9 mouse cellular contexts compared by ENCODE assay signal in genomic region chr7:24817502-24817901, GRCm38 (mm10). TPM values are rescaled to one million over a fixed set of nuclear protein-coding genes. Genes with fewer than 3 reads are reported as not detected.
DNase-seq lines count a peak whose midpoint lies in the region; ATAC-seq and TF ChIP-seq lines count a peak whose summit lies in the region.
"Had no signal": no experiment of that assay in that cellular context is flagged by ENCODE, and none has a peak within 500 bp of the region (broad histone marks: within the 10 kb centered on the region; RNA-seq: fewer than 3 reads in every experiment).

No protein-coding gene starts in this region.

- WGBS in embryonic facial prominence, embryonic 10.5 days, result 3% methylated on average over 3 of the region's 3 CpGs
- WGBS in lung, embryonic 14.5 days, result 2% methylated on average over 3 of the region's 3 CpGs

- TF ChIP-seq CTCF in CH12.LX (conservative IDR thresholded peaks at IDR 0.05 in 1 of 2, IDR thresholded peaks at IDR 0.05 in 1 of 2; ENCODE audit: low read depth in 2 of 2, low read length in 2 of 2), result peak; percentile 81 to 95
- TF ChIP-seq CTCF in layer of hippocampus, adult 2 months (conservative IDR thresholded peaks at IDR 0.05), result peak; percentile 94
- TF ChIP-seq CTCF in lung, embryonic 14.5 days (IDR thresholded peaks at IDR 0.05; ENCODE audit: low read depth), result peak; percentile 88

- H3K4me1 ChIP-seq in CH12.LX (ENCODE audit: control insufficient read depth in 1 of 2, insufficient read depth in 2 of 2), result peaks cover 0 to 5% of the 10 kb centered on the region in 2 experiments; a peak in 2 of 4 replicates
- no peaks in the 10 kb centered on the region for H3K4me1 ChIP-seq in embryonic facial prominence, embryonic 10.5 days
- no peaks in the 10 kb centered on the region for H3K4me1 ChIP-seq in lung, embryonic 14.5 days (ENCODE audit: insufficient read depth)

- no peaks in the 10 kb centered on the region for H3K79me2 ChIP-seq in CH12.LX (replicated peaks; ENCODE audit: control insufficient read depth, extremely low read depth, insufficient read depth, poor library complexity, severe bottlenecking)

- H3K36me3 ChIP-seq in CH12.LX (replicated peaks in 1 of 2; ENCODE audit: control insufficient read depth in 1 of 2, insufficient read depth in 1 of 2, low read length in 1 of 2), result no peaks in the 10 kb centered on the region
- H3K36me3 ChIP-seq in embryonic facial prominence, embryonic 10.5 days (replicated peaks), result no peaks in the 10 kb centered on the region
- no peaks in the 10 kb centered on the region for H3K36me3 ChIP-seq in lung, embryonic 14.5 days (ENCODE audit: insufficient read depth)

- no peaks in the 10 kb centered on the region for H3K9me3 ChIP-seq in CH12.LX (replicated peaks; ENCODE audit: low read length)
- no peaks in the 10 kb centered on the region for H3K9me3 ChIP-seq in embryonic facial prominence, embryonic 10.5 days
- H3K9me3 ChIP-seq in lung, embryonic 14.5 days (ENCODE audit: low read depth, low read length), result no peaks in the 10 kb centered on the region

- ATAC-seq in lung, embryonic 14.5 days (ENCODE audit: insufficient read depth), result no peak

- TF ChIP-seq EP300 in CH12.LX (IDR thresholded peaks at IDR 0.05; ENCODE audit: low read length), result no peak

- H3K27ac ChIP-seq in CH12.LX (ENCODE audit: insufficient read depth, low read depth), result no peak overlapping the region
- H3K27ac ChIP-seq in embryonic facial prominence, embryonic 10.5 days (replicated peaks), result no peak overlapping the region
- no peak overlapping the region for H3K27ac ChIP-seq in layer of hippocampus, adult 2 months
- no peak overlapping the region for H3K27ac ChIP-seq in lung, embryonic 14.5 days (ENCODE audit: low read depth)

- no peak overlapping the region for H3K4me2 ChIP-seq in CH12.LX (ENCODE audit: insufficient read depth, low read depth, poor library complexity, severe bottlenecking)
- H3K4me2 ChIP-seq in lung, embryonic 14.5 days, result no peak overlapping the region

- H3K9ac ChIP-seq in CH12.LX (ENCODE audit: insufficient read depth, low read depth), result no peak overlapping the region
- H3K9ac ChIP-seq in lung, embryonic 14.5 days, result no peak overlapping the region

- in situ Hi-C loops in CH12.LX (cut with MboI; ENCODE audit: low pct_ligation_motif_present, low pct_unique_long_range_greater_than_20kb, low sequenced_read_pairs), result no loop called here

- no peak overlapping the region for H3K4me3 ChIP-seq in CH12.LX (replicated peaks in 1 of 3; ENCODE audit: low read depth in 2 of 3, low read length in 2 of 3, poor library complexity in 1 of 3)
- no peak overlapping the region for H3K4me3 ChIP-seq in embryonic facial prominence, embryonic 10.5 days
- H3K4me3 ChIP-seq in layer of hippocampus, adult 2 months, result no peak overlapping the region
- H3K4me3 ChIP-seq in lung, embryonic 14.5 days (ENCODE audit: low read depth, low read length), result no peak overlapping the region

- dilution Hi-C loops in CH12.LX (cut with MboI; ENCODE audit: extremely low pct_ligation_motif_present, extremely low pct_unique_long_range_greater_than_20kb, low sequenced_read_pairs), result no loop called here

- peak; percentile 96 for TF ChIP-seq RAD21 in CH12.LX (IDR thresholded peaks at IDR 0.05; ENCODE audit: low read depth, low read length)

- intact Hi-C loops in heart, postnatal 14 days (cut with DNase I), result loop anchor here (5.0 kb wide), 1 partner anchor 155 kb away; the partner anchor contains the start of gene Rabac1

- DNase-seq in CH12.LX (ENCODE audit: extremely low read depth), result peak; percentile 78
- peak; percentile 87 for DNase-seq in adrenal gland, postnatal 10 days
- peak; percentile 78 for DNase-seq in embryonic facial prominence, embryonic 10.5 days (ENCODE audit: low spot score)
- DNase-seq in heart, postnatal 14 days, result peak; percentile 52 to 72
- peak; percentile 54 to 74 for DNase-seq in layer of hippocampus, adult 2 months (ENCODE audit: low spot score in 2 of 2)
- DNase-seq in lung, embryonic 14.5 days, result peak; percentile 80
- peak; percentile 72 for DNase-seq in right cerebral cortex, adult 18-20 months
- DNase-seq in thymus, postnatal 4 days, result peak; percentile 84

- H3K27me3 ChIP-seq in CH12.LX (replicated peaks), result no peaks in the 10 kb centered on the region
- H3K27me3 ChIP-seq in embryonic facial prominence, embryonic 10.5 days (replicated peaks; ENCODE audit: low read depth, poor library complexity, severe bottlenecking), result no peaks in the 10 kb centered on the region
- no peaks in the 10 kb centered on the region for H3K27me3 ChIP-seq in lung, embryonic 14.5 days (ENCODE audit: insufficient read depth, low read length)

- TF ChIP-seq POLR2A in CH12.LX (IDR thresholded peaks at IDR 0.05; ENCODE audit: low read depth, low read length), result no peak

TF ChIP-seq in CH12.LX, 34 proteins besides CTCF, POLR2A, EP300 and RAD21 (continues in another document):
- TF ChIP-seq MYC (IDR thresholded peaks at IDR 0.05; ENCODE audit: low read depth, low read length) (peak; percentile 52; the same call in 1 of the 2 replicates), MAZ (IDR thresholded peaks at IDR 0.05; ENCODE audit: low read depth, low read length) (no peak), MEF2A (IDR thresholded peaks at IDR 0.05; ENCODE audit: borderline replicate concordance, low read depth, low read length) (no peak), ZC3H11A (IDR thresholded peaks at IDR 0.05; ENCODE audit: low read depth, low read length) (peak; percentile 66), JUN (IDR thresholded peaks at IDR 0.05; ENCODE audit: insufficient read depth, low read depth, low read length) (no peak), NELFE (IDR thresholded peaks at IDR 0.05; ENCODE audit: low read depth, low read length) (peak; percentile 47; the same call in 1 of the 2 replicates), USF2 (conservative IDR thresholded peaks at IDR 0.05; ENCODE audit: low read depth, low read length) (no peak), POLR2AphosphoS2 (IDR thresholded peaks at IDR 0.05; ENCODE audit: low read depth, low read length) (no peak), GABPA (IDR thresholded peaks at IDR 0.05; ENCODE audit: insufficient replicate concordance, low read depth, low read length) (no peak), RCOR1 (conservative IDR thresholded peaks at IDR 0.05; ENCODE audit: low read depth, low read length) (no peak), ELF1 (IDR thresholded peaks at IDR 0.05; ENCODE audit: low read depth, low read length) (0 out of 2 replicates have a peak, but pooled peaks have one; percentile 13), CHD2 (IDR thresholded peaks at IDR 0.05; ENCODE audit: low read length) (no peak), PAX5 (IDR thresholded peaks at IDR 0.05; ENCODE audit: low read length) (no peak), NRF1 (IDR thresholded peaks at IDR 0.05; ENCODE audit: low read depth, low read length) (no peak), MAFK (IDR thresholded peaks at IDR 0.05; ENCODE audit: insufficient replicate concordance, low read length) (no peak), ETS1 (conservative IDR thresholded peaks at IDR 0.05; ENCODE audit: low read depth, low read length) (no peak), TBP (conservative IDR thresholded peaks at IDR 0.05; ENCODE audit: low read depth, low read length) (no peak)

RNA-seq across cellular contexts. Expression of gene Ceacam10, which starts 40.5 kb away (rescaled TPM):
- total RNA-seq in CH12.LX (2012; rRNA removed), result 0.17 TPM in 1 of 2 replicates, not detected in the other
- total RNA-seq in CH12.LX (2014; rRNA removed), result not detected in 2 replicates
- polyA plus RNA-seq in CH12.LX (2012; ENCODE audit: insufficient read length, low read depth), result not detected in 2 replicates
- under 1 TPM in 1 of 2 experiments, not detected in 1; 0.75 TPM for total RNA-seq in adrenal gland, postnatal 10 days (2021)
- polyA plus RNA-seq in embryonic facial prominence, embryonic 10.5 days (2016; fragmentation: Nextera tagmentation; extraction: Ambion mirVana), result 0.14 TPM in 1 of 2 replicates, not detected in the other
- not detected for total RNA-seq in heart, postnatal 14 days (2021)
- total RNA-seq in layer of hippocampus, adult 2 months (2021), result not detected
- polyA plus RNA-seq in lung, embryonic 14.5 days (2014; fragmentation: Nextera tagmentation; extraction: Ambion mirVana), result not detected in 2 replicates

RNA-seq across cellular contexts. Expression of gene Gm9844, which starts 44.5 kb away (rescaled TPM):
- total RNA-seq in CH12.LX (2012; rRNA removed) (1.3 and 1.4 TPM in 2 replicates), CH12.LX (2014; rRNA removed) (19.9 and 25.1 TPM in 2 replicates)
- 4.7 and 10.2 TPM in 2 replicates for polyA plus RNA-seq in CH12.LX (2012; ENCODE audit: insufficient read length, low read depth)
- total RNA-seq in adrenal gland, postnatal 10 days (2021), result 1 to 10 TPM in 1 of 2 experiments, not detected in 1; 2.6 TPM
- 14.4 and 18.5 TPM in 2 replicates for polyA plus RNA-seq in embryonic facial prominence, embryonic 10.5 days (2016; fragmentation: Nextera tagmentation; extraction: Ambion mirVana)
- total RNA-seq in heart, postnatal 14 days (2021), result not detected
- total RNA-seq in layer of hippocampus, adult 2 months (2021), result 1 to 10 TPM in 1 of 2 experiments, not detected in 1; 1.6 TPM
- polyA plus RNA-seq in lung, embryonic 14.5 days (2014; fragmentation: Nextera tagmentation; extraction: Ambion mirVana), result 23.5 and 25.5 TPM in 2 replicates

RNA-seq across cellular contexts. Expression of gene Lypd4, which starts 52.2 kb away (rescaled TPM):
- total RNA-seq in CH12.LX (2012; rRNA removed) (not detected in 2 replicates), CH12.LX (2014; rRNA removed) (not detected in 2 replicates)
- polyA plus RNA-seq in CH12.LX (2012; ENCODE audit: insufficient read length, low read depth), result not detected in 2 replicates
- total RNA-seq in adrenal gland, postnatal 10 days (2021), result not detected
- polyA plus RNA-seq in embryonic facial prominence, embryonic 10.5 days (2016; fragmentation: Nextera tagmentation; extraction: Ambion mirVana), result not detected in 2 replicates
- total RNA-seq in heart, postnatal 14 days (2021), result not detected
- not detected for total RNA-seq in layer of hippocampus, adult 2 months (2021)
- not detected in 2 replicates for polyA plus RNA-seq in lung, embryonic 14.5 days (2014; fragmentation: Nextera tagmentation; extraction: Ambion mirVana)
- polyA plus RNA-seq: heart, embryonic 16.5 days had no signal

RNA-seq across cellular contexts. Expression of gene Dmrtc2, which starts 52.4 kb away (rescaled TPM):
- total RNA-seq in CH12.LX (2012; rRNA removed), result not detected in 2 replicates
- total RNA-seq in CH12.LX (2014; rRNA removed), result not detected in 2 replicates
- polyA plus RNA-seq in CH12.LX (2012; ENCODE audit: insufficient read length, low read depth), result not detected in 2 replicates
- total RNA-seq in adrenal gland, postnatal 10 days (2021), result not detected
- not detected in 2 replicates for polyA plus RNA-seq in embryonic facial prominence, embryonic 10.5 days (2016; fragmentation: Nextera tagmentation; extraction: Ambion mirVana)
- total RNA-seq in heart, postnatal 14 days (2021), result not detected
- not detected for total RNA-seq in layer of hippocampus, adult 2 months (2021)
- not detected in 2 replicates for polyA plus RNA-seq in lung, embryonic 14.5 days (2014; fragmentation: Nextera tagmentation; extraction: Ambion mirVana)
- polyA plus RNA-seq: heart, embryonic 16.5 days had no signal

RNA-seq across cellular contexts. Expression of gene Cd177, which starts 57.4 kb away (rescaled TPM):
- total RNA-seq in CH12.LX (2012; rRNA removed) (not detected in 2 replicates), CH12.LX (2014; rRNA removed) (not detected in 2 replicates)
- polyA plus RNA-seq in CH12.LX (2012; ENCODE audit: insufficient read length, low read depth), result not detected in 2 replicates
- 1 to 10 TPM; 1.3 to 2.1 TPM for total RNA-seq in adrenal gland, postnatal 10 days (2021)
- 0.06 TPM in 1 of 2 replicates, not detected in the other for polyA plus RNA-seq in embryonic facial prominence, embryonic 10.5 days (2016; fragmentation: Nextera tagmentation; extraction: Ambion mirVana)
- total RNA-seq in heart, postnatal 14 days (2021), result under 1 TPM in 1 of 2 experiments, not detected in 1; 0.17 TPM
- under 1 TPM in 1 of 2 experiments, not detected in 1; 0.41 TPM for total RNA-seq in layer of hippocampus, adult 2 months (2021)
- polyA plus RNA-seq in lung, embryonic 14.5 days (2014; fragmentation: Nextera tagmentation; extraction: Ambion mirVana), result 0.13 TPM in 1 of 2 replicates, not detected in the other
